Mouse (Mus musculus) NIH3T3 (cell line): ENCODE data around the gene Mark1.

Experiments
- DNase-seq: peaks from one replicate; pipeline ENCODE4 v3.0.0-alpha.2; 2012; ENCODE audit warnings: low read depth

Gene Mark1

DNA sequence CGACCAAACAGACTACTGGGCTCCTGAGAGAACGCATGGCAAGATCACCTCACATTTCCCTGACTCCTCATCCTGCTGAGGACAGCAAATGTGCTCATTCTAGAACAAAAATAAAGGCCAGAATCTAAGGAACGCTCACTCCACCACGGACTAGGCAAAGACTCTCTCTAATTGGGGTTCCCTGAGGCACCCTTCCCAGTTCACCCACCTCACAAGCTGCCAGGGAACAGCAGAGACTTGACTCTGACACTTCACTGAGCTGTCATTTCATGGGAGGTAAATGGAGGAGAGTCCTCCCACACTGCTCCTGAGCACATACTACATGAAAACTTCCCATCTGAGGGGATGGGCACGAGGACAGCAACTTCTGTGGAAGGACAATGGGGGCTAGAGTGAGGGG lies 37.5 kb downstream of the Mark1 start:
- no peak for DNase-seq

DNA sequence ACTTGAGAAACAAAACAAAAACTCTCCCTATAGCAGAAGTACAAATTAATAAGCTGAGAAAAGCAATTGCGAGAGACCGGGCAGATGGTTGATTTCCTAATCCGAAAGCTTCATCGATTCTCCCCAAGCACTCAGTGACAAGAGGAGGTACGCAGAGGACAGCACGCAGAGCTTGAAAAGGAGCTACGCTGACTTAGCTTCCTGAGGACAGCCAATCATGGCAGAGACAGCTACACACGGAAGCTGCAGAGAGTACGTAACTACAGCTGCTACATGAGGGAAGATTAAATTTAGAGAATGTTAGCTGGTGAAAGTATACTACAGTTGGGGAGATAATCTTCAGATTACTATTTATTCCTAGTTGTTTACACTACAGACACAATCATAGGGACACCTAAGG lies 40.6 kb downstream of the Mark1 start:
- DNase-seq: no peak

DNA sequence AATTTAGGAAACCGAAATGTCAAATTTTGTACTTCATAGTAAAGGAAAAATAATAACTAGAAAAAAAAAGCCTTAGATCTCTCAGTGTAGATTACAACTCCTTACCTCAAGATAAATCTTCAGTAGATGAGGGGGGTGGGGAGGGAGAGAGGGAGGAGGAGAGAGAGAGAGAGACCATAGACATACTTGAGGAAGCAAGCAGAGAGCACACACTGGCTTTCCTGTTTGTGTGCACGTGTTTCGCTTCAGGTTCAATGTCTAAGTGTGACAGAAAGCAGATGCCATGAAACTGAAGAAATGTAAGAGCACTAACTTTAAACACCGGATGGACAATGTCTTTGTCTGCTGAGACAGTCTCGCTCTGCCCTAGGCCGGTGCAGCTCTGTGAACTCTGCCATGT lies 41.0 kb downstream of the Mark1 start:
- no peak for DNase-seq

DNA sequence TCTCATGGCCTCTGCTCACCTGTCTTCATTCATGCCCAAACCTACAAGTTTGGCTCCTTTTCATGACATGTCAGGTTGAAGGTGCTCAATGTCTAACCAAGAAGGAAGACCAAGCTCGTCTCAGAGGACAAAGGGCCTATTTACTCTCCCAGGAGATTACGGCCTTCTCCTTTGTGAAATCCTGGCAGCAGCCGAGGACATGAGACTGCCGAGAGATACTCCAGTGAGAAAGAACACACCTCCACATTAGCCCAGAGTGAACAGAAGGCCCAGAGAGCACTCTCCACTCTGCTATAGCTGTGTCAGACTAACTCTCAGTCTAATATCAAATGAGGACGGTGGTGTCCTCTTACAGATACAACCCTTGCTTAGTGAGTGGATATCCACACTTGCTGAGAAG lies 47.6 kb downstream of the Mark1 start:
- DNase-seq: no peak

DNA sequence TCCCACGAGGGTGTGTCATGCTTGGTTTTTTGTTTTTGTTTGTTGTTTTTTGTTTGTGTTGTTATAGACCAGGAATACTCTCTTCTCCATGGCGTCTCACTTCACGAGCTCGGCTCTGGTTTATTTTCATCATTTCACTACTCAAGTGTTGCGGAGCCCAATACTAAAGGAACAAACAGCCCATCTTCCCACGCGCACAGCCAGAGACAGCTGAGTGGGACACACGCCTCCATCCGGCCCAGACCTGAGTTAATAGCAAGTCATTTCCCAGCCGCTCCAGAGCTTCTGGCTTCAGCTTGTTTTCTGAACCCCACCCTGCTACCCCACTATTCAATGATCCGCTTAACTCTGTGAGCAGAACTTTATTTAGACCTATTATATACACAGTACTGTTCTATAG lies 48.3 kb downstream of the Mark1 start:
- DNase-seq: no peak

DNA sequence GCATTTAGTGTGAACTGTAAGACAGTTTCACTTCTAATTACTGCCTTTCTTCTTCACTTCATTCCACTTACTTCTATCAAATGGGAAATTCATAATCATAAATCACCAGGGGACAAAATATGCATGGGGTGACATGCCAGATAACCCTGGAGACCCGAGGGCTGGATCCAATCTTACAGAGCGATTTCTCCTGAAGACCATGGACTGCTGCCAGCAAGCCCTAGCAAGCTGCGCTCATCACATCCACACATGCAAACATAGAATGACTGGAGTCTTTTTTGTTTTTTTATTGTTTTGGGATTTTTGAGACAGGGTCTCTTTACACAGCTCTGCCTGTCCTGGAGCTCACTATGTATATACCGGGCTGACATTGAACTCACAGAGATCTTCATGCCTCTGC lies 61.3 kb downstream of the Mark1 start:
- DNase-seq: peak; percentile 9

DNA sequence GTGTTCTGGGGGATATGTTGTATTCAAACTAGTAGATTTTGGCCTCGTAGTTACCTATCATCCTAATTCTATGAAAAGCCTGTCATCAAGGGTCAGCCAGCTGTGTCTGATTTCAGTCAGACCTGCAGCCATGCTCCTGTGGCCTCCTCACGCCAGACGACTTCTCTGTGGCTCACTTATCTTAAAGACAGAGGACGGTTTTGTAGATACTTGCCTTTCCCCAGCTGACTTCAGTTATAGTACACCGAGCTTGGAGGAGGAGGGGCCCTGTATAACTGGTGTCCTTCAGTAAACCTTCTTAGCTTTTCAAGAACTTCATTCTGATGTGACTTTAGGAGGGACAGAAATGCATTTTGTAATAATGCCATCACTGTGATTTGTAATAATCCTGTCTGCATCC lies 63.4 kb downstream of the Mark1 start:
- no peak for DNase-seq

DNA sequence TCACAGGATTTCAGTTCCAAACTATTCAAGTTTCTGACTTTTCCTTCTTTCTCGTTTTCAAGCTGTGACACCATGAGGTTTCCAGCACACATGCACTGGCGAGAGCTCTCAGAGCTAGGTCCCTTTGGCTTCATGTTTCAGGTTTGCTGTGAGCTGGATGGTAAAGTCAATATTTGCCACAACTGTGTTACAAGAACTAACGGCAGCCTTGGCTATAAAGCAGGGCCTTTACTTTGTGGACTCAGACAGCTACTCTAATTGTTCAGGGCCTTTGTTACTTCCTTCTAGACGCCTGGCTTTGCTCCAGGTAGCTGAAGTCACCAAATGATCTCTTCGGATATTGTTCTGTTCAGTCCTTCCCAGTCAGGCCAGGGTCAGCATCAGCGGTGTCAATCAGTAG lies 63.9 kb downstream of the Mark1 start:
- no peak for DNase-seq

DNA sequence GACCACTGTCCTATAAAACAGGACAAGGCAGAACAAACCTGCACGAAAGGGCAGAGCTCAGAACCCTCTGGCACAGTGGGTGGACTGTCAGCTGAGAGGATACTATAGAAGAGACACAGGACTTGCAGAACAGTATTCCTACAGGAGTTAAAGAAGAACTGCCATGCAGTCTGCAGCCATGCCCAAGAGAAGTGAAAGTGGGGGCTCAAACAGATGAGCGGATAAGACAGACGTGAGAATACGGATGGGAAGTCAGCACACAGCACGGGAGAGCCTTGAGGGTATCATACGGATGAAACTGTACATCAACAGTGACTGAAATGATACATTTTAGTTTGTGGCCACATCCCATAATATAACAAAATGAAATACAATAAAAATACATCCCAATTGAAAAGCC lies 68.3 kb downstream of the Mark1 start:
- no peak for DNase-seq

DNA sequence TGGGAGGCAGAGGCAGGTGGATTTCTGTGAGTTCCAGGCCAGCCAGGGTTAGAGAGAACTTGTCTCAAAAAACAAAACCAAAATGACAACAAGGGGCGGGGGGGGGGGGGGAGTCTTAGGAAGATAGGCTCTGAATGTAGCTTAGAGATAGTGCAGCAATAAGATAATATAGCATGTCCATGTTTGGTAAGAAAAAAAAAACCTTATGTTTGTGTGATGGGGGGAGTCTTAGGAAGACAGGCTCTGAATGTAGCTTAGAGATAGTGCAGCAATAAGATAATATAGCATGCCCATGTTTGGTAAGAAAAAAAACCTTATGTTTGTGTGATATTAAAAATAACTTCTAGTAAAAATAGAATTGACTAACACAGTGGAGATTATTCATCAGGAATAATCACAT lies 71.0 kb downstream of the Mark1 start:
- no peak for DNase-seq

DNA sequence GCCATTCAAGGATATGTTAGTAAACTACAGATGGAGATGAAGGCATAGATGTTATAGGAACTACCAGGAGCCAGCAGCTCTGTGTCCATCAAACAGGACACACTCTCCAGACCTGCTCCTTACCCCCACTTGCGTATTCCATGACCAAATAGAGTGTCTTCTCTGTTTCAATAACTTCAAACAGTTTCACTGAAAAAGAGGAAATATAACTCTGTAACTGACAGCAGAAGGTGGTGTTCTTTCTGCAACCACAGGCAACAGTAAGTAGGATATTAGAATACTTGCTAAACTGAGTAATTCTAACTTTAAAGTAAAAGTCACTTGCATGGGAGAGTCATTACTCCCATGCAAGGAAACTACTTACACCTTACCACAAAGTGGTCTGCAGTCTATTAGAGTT lies 71.5 kb downstream of the Mark1 start:
- no peak for DNase-seq

DNA sequence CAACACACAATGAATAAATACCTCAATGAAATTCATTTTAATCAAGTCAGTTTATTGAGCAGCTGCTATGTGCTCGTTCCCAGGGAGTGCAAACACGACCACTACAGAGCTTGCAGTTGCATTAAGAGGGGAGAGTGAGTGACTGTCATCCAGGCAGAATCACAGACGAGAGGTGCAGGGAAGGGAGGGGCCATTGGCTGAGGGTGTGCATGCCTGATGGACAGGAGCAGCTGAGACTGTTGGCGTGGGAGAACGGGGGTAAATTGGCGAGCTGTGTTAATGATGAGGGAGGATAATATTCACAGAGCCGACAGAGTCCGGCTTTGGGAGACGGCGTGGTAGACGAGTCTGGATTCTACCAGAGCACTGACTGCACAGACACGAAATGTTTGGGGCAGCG lies 76.5 kb downstream of the Mark1 start:
- DNase-seq: no peak

DNA sequence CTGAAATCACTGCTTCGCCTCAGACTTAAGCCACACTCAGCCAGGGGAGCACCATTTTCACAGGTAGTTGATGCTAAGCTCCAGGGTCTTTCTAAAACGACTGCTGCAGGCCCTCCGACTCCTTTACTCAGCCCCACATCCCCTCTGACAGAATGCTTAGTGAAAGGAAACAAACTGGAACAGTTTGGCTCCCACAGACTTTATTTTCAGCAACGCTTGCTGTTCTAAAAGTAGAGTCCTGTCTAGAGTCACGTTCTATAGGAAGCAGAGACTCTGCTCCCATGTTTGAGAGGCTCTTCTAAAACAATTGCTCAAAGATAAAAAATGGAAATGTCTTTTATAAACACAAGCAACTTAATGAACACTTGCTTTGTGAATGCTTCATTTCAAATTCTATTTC lies 79.3 kb downstream of the Mark1 start:
- no peak for DNase-seq

DNA sequence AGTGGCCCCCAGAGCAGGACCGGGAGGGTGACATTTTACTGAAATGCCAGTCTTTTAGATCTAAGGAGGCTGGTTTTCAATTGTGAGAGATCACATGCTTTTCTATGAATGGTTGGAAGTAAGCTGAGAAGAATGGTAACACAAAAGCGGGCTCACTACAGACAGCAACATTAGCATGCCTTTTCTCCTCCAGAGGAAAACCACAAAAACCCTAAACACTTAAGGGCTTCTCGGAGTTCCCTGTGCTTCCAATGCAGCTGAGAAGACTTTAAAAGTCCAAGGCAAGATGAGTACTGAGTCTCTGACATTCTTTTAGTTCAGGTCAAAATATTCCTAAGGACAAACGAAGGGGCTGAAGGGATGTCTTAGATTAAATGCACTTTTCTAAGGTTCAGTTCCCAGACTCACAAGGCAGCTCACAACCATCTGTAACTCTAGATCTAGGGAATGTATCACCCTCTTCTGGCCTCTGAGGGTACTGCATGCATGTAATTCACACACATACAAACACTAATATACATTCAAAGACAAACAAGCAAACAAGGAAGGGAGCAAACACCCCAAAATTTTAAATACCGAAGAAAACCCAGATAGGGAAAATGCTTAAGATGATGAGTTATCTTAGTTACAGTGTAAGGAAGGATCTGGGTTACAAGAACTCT lies 81.0 kb downstream of the Mark1 start:
- DNase-seq: peak; percentile 44

DNA sequence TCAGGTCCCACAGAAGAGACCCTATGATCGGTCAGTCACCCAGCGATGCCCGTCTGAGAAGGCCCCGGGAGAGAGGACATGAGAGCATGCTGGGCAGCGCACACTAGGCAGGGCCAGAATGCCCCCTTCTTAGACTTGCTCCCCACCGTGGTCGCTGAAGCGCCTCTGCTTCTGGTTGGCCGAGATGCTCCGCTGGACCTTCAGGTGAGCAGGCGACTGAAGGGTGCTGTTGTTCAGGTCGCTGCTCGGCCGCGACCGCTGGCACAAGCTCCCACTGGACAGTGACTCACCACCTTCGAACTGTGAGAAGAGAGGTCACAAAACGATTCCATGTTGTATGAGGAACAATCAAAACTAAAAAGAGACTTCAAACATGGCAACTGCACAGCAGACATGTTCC lies 87.0 kb downstream of the Mark1 start:
- DNase-seq: peak; percentile 9

DNA sequence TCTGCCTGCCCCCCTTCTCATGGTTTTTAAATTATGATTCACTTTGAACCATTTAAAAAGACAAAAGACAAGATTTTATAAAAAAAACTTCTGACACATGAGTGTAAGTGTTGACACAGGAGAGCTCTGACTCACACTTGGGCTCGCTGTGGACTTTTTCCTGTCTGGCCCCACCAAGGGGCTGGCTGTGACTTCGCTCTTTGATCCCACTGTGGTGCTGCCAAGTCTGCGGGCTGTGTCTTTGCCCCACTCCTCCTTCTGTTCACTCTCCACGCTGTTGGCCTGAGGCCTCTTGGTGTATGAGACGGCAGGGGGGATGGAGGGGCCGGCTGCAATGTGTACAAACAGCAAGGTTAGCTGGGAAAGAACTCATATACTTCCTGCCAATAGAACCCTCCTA lies 87.5 kb downstream of the Mark1 start:
- DNase-seq: peak; percentile 69

DNA sequence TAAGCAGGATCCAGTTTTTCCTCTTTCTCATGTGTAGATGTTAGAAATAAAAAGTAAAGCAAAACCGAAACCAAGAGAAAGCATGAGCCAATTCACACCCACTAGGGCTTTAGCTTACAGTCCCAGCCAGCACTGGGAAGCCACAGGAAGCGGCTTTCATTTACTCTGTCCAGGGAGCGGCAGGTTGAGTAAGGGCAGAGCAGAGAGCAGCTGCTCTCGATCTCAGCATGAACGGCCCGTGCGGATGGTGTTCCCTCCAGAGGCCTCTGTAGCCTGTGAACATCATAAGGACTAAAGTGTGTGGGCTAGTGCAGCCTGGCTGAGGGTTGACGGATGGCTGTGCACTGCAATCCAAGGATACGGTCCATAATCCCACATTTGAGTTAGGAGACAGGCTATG lies 90.8 kb downstream of the Mark1 start:
- peak; percentile 22 for DNase-seq

DNA sequence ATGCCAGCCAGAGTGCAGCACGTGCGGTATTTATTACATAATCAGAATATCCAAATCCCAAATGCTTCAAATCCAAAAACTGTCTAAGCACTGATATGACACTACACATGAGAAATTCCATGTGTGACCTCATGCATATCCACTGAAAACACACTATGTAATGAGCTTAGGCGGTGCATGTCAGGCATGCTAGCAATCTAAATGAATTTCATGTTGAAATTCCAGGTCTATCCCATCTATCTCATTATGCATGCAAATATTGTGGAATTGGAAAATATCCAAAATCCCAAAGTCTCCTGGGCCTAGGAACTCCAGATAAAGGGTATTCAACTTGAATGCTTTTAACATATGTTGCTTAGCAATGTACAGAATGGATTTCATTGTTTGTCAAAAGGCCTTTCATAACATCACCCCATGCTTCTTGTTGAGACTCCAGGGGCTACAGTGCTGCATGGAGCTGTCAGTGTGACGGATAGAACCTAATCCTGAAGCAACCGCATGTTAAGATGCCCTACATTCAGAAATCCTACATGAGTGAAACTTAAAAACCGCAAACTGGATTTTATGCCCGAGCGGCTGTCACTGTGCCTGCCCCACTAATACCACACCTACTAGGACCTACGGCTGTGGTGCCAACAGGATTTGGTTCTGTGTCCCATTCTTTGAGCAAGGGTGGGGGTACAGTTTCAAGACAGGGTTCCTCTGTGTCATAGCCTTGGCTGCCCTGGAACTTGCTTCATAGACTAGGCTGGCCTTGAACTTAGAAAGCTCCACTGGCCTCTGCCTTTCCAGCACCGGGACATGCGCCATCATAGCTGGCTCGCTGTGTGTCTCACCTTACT lies 93.2 kb downstream of the Mark1 start:
- no peak for DNase-seq

DNA sequence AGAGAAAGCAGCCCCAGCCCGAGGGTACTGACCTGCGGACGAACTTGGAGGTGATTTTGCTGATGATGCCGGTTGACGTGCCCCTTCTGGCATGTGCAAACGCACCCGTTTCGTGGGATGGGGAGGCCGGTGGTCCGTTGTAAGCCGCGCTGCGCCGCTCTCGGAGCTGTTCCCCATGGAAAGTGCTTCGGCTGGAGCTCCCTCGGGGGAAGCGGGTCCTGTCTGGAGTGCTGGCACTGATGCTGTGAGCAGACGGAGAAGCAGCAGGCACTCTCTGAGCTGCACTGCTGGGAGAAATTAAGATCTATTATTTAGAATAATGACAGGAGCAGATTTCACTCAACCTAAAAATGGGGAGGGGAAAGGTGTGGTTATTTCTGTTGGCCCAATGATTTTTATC lies 94.0 kb downstream of the Mark1 start:
- DNase-seq: no peak

DNA sequence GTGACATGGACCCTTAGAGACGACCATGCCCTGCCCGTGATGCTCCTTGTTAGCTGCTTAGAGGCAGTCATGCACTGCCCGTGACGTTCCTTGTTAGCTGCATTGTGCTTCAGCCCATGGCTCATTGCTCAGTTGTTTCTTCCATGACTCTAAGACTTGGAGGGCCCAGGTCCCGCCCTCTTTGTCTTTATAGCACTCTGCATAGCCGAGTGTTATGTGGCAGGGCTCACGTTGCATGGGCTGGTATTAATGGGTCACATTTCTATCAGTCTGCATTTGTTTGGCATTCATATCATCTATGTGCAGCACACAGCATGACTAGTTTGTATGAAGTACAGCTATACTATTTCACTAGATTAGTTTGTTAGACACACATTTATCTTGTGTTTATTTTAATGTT lies 95.7 kb downstream of the Mark1 start:
- DNase-seq: no peak

DNA sequence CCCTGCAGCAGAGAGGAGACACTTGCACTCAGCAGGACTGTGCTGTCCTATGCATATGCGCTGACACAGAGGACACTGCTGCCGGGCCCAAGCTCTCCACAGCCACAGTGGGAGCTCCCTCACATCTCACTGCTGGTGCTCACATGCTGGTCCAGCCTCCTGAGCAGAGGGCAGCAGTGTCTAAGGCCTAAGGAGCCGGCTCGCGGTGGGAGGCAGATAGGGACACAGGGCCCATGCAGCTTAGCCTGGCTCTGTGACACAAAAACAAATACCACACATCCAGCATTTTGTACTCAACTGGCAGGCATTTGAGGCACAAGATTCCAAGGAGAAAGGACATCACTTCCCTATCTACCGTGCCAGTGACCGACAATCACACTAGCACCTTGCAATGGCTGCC lies 96.5 kb downstream of the Mark1 start:
- DNase-seq: no peak

DNA sequence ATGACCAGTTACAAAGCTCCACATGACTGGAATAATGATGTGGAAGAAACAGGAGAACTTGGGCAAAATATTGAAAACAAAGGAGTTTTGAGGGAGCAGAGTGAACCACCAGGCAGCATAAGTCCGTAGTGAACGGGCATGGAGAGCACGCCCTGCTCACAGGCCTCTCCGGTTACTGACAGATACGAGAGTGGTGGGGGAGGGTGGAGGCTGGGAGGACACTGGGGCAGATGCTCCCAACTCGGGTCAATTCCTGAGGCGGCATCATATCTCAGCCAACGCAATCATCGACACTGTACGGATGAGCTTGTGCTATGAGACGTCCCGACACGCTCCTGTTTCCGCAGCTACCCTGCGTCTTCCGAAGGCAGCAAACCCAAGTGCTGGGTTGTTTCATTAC lies 102.0 kb downstream of the Mark1 start:
- DNase-seq: no peak

DNA sequence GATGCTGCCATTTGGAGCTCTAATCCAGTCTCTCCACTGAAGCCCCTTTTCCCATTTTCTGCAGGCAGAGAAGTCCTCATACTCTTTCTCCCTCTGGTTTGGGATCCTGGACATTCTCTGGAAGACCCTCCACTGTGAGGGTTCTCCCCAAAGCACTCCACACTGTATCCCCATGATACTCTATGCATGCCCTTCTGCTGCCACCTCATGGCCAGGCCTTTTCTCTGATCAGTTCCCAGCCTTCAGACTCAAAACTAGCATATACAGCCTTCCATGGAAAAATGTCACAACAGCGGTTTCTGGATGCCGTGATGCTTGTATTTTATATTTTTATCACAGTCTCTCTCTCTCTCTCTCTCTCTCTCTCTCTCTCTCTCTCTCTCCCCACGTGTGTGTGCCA lies 107.4 kb downstream of the Mark1 start:
- DNase-seq: peak; percentile 31

DNA sequence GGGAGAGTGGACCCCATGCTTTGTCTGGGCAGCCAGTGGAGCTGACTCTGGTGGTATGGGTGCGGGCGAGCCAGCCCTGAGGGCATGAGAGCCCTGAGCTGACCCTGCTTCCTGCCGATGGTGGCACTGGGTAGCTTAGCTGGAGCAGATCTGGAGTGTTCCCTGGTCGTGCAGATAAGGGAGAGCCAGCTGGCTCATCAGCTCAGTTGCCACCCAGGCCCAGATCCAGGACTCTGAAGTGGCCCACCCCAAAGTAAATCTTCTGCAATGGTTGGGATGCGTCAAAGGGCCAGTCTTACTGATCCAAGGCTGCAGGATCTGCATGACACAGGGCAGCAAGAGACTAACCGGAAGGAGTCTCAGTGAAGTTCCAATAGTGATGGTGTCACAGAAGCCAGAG lies 109.9 kb downstream of the Mark1 start:
- DNase-seq: no peak
